Mouse (Mus musculus): ENCODE results near the gene Dpep1.

Gene Dpep1

DNA sequence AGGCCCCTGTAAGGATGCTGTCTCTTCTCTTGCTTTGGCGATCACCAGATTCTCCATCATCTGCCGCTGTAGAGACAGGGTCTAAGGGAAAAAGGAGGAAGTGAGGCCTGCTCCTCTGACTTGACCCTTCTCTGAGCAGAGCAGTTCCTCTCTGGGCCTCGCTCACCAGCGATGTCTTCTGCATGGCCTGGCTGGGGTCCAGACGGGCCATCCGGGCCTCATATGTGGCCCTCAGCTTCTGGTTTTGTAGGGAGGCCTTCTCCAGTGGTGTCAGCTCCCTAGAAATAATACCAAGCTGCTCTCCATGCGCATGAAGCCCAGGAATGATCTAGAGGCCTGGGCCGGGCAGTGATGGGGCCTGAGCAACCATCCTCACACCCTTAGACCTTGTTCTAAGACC, 62.6 kb downstream of the Dpep1 start:
- no peak for DNase-seq (ENCODE audit: low read depth, low spot score)

DNA sequence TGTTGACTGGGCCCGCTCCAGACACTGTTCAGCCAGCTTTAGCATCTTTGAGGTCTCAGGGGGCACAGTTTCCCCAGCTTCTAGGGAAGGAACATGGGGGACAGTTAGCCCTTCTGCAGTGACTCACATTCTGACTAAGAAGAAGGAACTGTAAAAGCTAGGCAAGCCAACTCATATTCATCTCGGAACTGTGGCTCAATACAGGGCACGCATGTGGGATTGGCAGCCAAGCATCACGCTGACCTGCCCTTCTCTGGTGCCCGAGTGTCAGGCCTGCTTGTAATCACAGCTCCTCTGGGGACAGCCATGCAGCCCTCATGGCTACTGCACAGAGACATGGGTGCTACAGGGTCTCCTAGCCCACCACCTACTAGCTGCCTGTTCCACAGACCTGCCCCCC, 64.9 kb downstream of the Dpep1 start:
- no peak for DNase-seq (ENCODE audit: low read depth, low spot score)
